Comparison of ENCODE assay signal across 8 mouse cellular contexts in genomic region chr2:161177355-161178021, GRCm38 (mm10).
DNase-seq lines count a peak whose midpoint lies in the region; ATAC-seq lines count a peak whose summit lies in the region.

No protein-coding gene starts in this region.

- no peaks in the 10 kb centered on the region for H3K9me3 ChIP-seq in intestine, embryonic 16.5 days (ENCODE audit: control insufficient read depth, low read length)

- peaks cover 3% of the 10 kb centered on the region; the same call in 1 of the 2 replicates for H3K4me1 ChIP-seq in intestine, embryonic 16.5 days (ENCODE audit: control insufficient read depth, insufficient read depth, low read length)

- H3K4me2 ChIP-seq in intestine, embryonic 16.5 days (ENCODE audit: low read depth, low read length) = peak overlapping the region; percentile 73

- no peaks in the 10 kb centered on the region for H3K27me3 ChIP-seq in intestine, embryonic 16.5 days (replicated peaks; ENCODE audit: control insufficient read depth, insufficient read depth, low read length)

- peak; percentile 71 for ATAC-seq in granulocyte monocyte progenitor cell, adult 5-6 weeks (replicated peaks; ENCODE audit: poor library complexity, severe bottlenecking)
- ATAC-seq in intestine, embryonic 16.5 days = peak; percentile 90
- 0 out of 2 replicates have a peak, but pooled peaks have one; percentile 22 for ATAC-seq in megakaryocyte-erythroid progenitor cell, adult 5-6 weeks (replicated peaks; ENCODE audit: low FRiP score, low TSS enrichment, poor library complexity, severe bottlenecking)

- peak overlapping the region; percentile 60 for H3K9ac ChIP-seq in intestine, embryonic 16.5 days (ENCODE audit: low read depth, low read length)

- no peaks in the 10 kb centered on the region for H3K36me3 ChIP-seq in intestine, embryonic 16.5 days (ENCODE audit: control insufficient read depth, insufficient read depth, low read length)

- peak overlapping the region; percentile 52 for H3K27ac ChIP-seq in intestine, embryonic 16.5 days (ENCODE audit: low read length)

- DNase-seq in adrenal gland, postnatal 10 days = peak; percentile 80
- peak; percentile 86 for DNase-seq in embryo, embryonic 9.5 days (ENCODE audit: extremely low spot score)
- peak; percentile 82 to 88 for DNase-seq in left cerebral cortex, postnatal 14 days (ENCODE audit: low spot score in 2 of 2)
- peak; percentile 69 to 75 for DNase-seq in right cerebral cortex, postnatal 36 days (ENCODE audit: low spot score in 2 of 2)
- DNase-seq in c-Kit-positive CD71-positive TER-119-positive erythroid progenitor cells, embryonic 14.5 days (ENCODE audit: low spot score) = no peak

- 2% methylated on average over 20 of the region's 20 CpGs for WGBS in intestine, embryonic 16.5 days

- H3K4me3 ChIP-seq in intestine, embryonic 16.5 days (ENCODE audit: low read length) = peak overlapping the region; percentile 56

- intact Hi-C loops in left cerebral cortex, postnatal 14 days (cut with DNase I) = loop anchor here (5.0 to 10.0 kb wide), 2 partner anchors 70 to 133 kb away; partner anchors contain the start of gene Chd6

Comparison
In these comparisons a context has a peak if more than half of its experiments do, and no peak if none do; other contexts are left out.
1. ATAC-seq: peak in every context shown above with its lines; median percentile 90 in intestine, embryonic 16.5 days; 71 in granulocyte monocyte progenitor cell, adult 5-6 weeks; 22 in megakaryocyte-erythroid progenitor cell, adult 5-6 weeks.